Mouse (Mus musculus) cerebellum, postnatal 25 days (tissue): ENCODE results near the gene Ctnnbip1.

Experiments
- DNase-seq, 2 experiments: peaks; one replicate each; pipeline ENCODE4 v3.0.0; 2021; ENCODE audit warnings: mixed read lengths in 2 of 2

Gene Ctnnbip1

DNA sequence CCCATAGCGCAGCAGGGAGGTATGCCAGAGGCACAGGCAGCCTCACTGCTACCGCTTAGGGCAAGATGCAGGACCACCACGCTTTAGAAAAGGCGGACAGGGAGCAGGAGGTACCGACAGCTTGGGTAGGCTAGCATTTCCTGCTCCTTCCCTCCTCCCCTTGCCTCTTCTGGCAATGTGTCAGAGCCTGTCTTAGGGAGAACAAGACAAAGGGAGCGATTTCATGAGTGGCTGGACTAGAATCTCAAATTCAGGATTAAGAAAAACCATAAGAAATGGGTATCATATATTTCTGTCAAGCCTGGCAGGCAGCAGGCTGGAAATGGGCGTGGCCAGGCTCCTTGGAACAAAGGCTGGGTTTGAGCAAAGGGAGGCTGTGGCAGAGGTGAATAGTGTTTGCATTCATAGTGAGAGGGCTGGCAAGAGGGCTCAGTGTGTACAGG, 44.9 kb downstream of the Ctnnbip1 start:
- DNase-seq, result peak; percentile 76 to 80

GRCm38 (mm10) chr4:149563941-149564361, 45.9 kb downstream of the Ctnnbip1 start:
- peak; percentile 52 to 60 for DNase-seq

- DNase-seq, result peak; percentile 89 to 92
Observed at GRCm38 (mm10) chr4:149564452-149565407, 46.7 kb downstream of the Ctnnbip1 start.

DNA sequence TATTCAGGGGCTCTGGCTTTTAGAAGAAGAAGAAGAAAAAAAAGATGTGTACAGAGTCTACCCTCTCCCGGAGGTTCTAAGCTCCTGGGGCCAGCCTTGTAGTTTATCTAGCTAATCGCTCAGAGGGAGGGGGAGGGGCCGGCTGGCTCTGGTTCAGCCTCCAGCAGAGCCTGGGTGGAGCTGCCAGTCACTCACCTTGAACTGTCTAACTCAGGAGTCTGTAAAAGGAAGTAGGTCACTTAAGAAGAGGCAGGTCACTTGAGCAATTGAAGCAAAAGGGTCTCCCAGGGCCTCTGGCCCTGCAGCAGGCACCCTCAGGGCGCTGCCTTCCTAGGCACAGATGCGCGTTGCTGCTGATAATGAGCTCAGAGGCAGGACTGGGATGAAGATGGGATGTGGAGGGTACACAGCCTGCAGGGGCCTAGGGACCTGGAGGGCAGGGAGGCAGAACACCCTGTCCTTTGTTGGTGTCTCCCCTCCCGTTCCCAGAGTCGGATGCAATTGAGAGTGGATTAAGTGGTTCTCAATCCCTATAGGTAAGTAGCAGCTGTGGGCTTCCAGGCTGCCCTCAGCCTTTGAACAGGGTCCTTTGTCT, 49.5 kb downstream of the Ctnnbip1 start:
- DNase-seq, result peak; percentile 52 to 70

DNA sequence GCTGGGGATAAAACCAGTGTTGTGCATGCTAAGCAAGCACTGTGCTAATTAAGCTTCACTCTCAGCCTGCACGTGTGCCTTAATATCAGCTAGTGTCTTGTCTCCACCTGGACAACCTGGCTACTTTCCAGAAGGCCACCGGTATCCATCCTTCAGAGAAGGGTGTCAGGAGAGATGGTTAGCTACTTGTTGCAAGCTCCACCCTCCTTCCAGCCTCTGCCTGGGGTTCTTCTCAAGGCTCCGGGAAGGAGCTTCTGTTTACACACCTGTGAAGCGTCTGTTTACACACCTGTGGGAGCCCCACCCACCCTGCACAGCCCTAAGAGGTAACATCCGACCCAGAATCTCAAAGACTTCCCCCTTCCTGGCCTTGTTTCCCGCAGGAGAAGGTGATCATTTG, 50.6 kb downstream of the Ctnnbip1 start:
- peak in 1 of 2 experiments; percentile 44 for DNase-seq

DNA sequence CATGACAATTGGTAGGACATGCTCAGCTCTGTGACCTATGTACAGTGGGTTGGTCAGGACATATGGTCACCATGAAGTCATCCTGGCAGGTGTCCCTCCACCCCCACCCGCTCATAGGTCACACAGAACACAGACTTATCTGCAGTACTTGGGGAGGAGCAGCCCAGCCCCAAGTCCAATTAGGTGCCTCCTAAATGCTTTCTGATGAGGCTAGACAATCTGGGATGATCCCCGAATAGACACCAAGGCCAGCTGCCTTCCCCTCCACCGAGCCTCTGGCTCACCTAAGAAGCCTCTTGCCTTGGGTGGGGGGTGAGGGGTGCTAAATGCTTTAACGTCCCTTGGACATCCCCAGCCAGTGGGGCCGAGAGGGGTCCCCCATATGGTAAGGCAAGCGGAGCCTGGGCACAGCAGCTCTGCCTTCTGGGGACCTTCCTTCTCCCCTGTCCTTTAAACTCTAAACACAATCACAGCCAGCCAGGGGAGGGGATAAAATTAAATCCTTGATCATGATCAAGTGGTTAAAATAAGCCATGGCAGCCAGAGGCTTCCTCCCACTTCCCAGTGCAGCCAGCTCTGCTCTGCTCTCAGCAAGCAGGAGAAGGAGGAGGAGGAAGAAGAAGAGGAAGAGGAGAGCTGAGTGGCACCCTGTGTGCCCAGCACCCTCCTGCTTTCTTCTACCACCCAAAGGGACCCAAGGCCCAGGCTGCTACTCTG, 51.9 kb downstream of the Ctnnbip1 start:
- DNase-seq, result peak in 1 of 2 experiments; percentile 46

GRCm38 (mm10) chr4:149570498-149570863, 52.4 kb downstream of the Ctnnbip1 start:
- DNase-seq, result no peak

DNA sequence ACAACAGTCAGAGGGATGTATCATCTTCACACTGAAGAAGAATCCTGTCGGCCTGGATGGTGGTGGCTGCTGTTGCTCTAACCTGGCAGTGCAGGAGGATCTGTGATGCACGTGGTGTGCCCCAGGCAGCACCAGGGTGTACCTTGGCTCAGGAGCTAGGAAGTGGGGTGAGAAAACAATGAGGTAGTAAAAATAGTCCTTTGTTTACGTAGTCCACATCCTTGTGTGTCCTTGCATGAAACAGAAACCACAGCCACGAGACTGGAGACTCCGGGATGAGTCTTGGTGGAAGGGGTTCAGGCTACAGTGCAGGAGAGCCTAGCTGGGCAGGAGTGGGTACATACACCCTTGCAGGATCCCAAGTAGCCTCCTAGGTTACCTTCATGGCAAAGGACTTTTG, 53.2 kb downstream of the Ctnnbip1 start:
- no peak for DNase-seq

DNA sequence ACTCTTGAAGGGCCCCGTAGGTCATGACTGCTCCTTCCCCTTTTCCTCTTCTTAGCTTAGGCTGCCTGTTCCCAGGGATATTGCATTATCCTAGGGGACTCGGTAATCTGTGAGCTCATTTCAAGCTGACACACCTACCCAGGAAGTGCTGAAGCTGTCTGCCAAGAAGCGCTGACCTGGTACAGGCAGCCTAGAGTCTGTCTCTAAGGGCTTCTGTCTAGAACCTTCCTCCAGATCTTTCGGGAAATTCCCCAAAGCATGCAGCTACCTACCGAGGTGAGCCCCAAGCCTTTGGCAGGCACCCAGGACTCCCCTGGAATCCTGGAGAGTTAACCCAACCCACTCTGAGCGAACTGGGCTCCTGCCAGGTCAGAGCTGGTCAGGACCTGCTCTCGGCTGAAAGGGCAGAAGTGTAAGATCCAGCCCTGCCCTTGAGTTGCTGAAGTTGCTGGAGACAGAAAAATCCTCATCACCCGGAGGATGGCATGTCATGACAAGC, 53.7 kb downstream of the Ctnnbip1 start:
- peak; percentile 58 to 67 for DNase-seq

GRCm38 (mm10) chr4:149572446-149572845, 54.4 kb downstream of the Ctnnbip1 start:
- DNase-seq, result no peak

GRCm38 (mm10) chr4:149572851-149573250, 54.8 kb downstream of the Ctnnbip1 start:
- DNase-seq, result no peak

DNA sequence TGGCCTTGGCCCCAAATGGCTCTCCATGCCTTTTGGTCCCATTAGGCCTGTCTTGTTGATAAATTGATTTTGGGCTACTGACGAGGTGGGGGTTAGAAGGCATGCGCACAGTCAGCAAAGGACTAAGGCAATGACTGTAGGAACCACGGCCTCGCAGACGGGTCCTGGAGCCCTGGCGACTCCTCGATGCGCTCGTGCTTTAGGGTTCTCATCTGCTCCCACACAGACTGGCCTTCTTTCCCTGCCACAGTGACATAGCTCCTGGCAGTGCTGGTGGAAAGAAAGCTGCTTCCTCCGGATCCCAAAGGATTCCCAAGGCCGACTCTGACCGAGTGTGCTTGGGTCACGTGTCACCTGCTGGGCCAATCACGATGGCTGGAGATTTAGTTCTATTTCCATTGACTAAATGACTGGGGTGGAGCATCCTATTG, 56.4 kb downstream of the Ctnnbip1 start:
- no peak for DNase-seq

GRCm38 (mm10) chr4:149576061-149576460, 58.0 kb downstream of the Ctnnbip1 start:
- DNase-seq, result no peak

DNA sequence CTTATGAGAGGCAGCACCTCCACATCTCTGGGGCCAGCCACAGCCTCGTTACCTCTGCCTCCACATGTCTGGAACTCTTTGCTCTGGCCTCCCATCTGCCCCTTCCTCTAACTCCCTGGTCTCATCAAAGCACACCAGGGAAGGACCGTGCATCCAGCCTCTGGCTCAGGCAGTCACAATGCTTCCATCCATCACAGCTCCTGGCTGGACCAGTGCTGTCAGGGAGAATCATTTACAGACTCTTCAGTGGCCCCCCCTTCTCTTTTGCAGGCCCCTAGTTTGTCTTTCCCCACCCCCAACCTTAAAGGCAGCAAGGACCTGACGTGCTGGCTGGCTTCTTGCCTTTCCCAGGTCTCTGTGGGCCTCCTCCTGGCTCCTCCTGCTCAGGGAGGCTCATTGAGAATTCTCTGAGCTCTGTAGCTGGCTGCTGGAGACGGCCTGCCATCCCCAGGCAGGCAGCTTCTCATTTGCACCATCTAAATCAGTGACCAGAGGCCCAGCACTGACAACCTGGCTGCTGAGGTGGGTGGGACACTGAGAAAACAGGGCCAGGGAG, 59.0 kb downstream of the Ctnnbip1 start:
- DNase-seq, result no peak

- DNase-seq, result no peak
Observed at GRCm38 (mm10) chr4:149578085-149578681, 60.1 kb downstream of the Ctnnbip1 start.

- DNase-seq, result no peak
Observed at GRCm38 (mm10) chr4:149578831-149579230, 60.8 kb downstream of the Ctnnbip1 start.

DNA sequence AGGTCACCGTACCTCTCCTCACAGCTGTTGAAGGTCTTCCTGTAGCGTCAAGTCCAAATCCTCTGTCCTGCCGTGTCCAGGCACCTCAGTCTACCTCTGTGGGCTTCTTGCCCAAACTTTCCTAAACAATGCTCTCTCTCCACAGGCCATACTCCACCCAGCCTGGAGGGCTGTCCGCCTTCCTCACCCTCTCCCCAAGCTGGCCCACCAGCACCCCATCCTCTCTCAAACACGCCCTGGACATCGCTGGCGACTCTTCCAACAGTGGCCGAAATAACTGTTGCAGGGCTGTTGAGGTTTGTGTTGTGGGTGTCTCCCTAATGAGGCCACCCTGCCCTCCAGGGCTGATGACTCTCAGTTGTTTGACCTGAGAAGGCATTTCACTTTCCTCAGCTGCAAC, 67.2 kb downstream of the Ctnnbip1 start:
- no peak for DNase-seq

- peak; percentile 84 to 92 for DNase-seq
Observed at GRCm38 (mm10) chr4:149586044-149586782, 68.2 kb downstream of the Ctnnbip1 start, which contains the start of gene Clstn1. Clstn1 (plus strand) TSS chr4:149586468.

DNA sequence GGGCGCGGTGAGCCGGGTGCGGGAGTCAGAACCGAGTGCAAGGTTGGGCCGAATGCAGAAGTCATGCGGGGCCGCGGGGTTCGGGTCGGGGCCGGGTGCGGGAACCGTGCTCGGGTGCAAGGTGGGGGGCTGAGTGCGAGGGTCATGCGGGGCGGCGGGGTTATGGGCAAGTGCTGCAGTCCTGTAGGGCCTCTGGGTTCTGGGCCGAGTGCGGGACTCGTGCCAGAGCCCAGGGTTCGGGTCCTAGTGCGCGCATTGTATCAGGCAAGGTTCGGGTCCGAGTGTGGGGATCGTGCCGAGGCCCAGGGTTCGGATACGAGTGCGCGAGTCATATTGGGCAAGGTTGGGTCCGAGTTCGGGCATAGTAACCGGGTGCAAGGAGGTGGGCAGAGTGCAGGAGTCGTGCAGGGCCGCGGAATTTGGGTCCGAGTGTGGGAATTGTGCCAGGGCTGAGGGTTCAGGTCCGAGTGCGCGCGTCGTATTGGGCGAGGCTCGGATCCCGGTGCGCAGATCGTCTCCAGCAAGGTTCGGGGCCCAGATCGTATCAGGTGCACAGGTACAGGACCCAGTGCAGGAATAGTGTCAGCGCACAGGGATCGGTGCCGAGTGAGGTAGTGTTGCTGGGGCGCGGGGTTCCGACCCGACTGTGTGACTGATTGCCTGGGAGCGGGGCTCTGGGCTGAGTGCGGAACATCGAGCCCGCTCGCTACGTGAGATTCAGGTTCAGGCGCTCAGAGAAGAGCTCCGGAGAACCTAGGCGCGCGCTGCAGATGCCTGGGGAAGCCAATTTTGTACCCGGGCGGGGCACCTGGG, 69.0 kb downstream of the Ctnnbip1 start:
- peak; percentile 79 to 84 for DNase-seq

DNA sequence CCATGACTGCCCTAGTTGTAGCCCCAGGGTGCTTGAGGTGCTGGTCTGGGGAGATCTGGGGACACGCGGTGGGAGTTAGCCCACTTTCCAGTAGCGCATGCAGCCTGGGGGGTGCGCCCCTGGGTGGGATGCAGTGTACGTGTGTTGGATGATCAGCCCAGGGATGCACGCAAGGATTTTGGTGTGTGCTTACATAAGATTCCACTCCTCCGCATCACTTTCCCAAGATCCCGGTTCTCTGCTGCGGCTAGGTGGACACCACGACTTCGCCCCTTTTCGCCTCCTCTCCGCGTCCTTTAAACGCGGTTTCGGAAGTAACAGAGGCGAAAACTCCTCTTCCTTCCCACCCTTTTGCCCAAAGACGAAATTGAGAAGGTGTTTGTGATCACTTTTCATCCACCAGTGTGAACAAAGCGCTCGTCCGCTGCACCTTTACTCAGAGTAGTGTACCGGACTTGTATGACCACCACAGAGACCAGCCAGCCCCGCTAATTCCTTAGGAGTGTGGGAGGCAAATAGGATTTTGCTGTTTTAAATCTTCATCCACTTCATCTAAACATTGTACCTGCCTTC, 69.6 kb downstream of the Ctnnbip1 start:
- DNase-seq, result no peak
